Mouse (Mus musculus): ENCODE results near the gene Ddc.

Ddc gene

GRCm38 (mm10) chr11:11876366-11876765, 21.6 kb downstream of the Ddc start:
- DNase-seq (ENCODE audit: low spot score) = no peak

GRCm38 (mm10) chr11:11875230-11875629, 22.7 kb downstream of the Ddc start:
- DNase-seq (ENCODE audit: low spot score) = peak; percentile 49

GRCm38 (mm10) chr11:11873023-11873908, 24.7 kb downstream of the Ddc start:
- DNase-seq (ENCODE audit: low spot score) = no peak

GRCm38 (mm10) chr11:11872140-11872795, 25.7 kb downstream of the Ddc start:
- no peak for DNase-seq (ENCODE audit: low spot score)

- DNase-seq (ENCODE audit: low spot score) = no peak
Measured at GRCm38 (mm10) chr11:11871197-11871813, 26.6 kb downstream of the Ddc start.

- no peak for DNase-seq (ENCODE audit: low spot score)
Measured at GRCm38 (mm10) chr11:11867971-11868481, 29.9 kb downstream of the Ddc start.

GRCm38 (mm10) chr11:11866696-11867095, 31.2 kb downstream of the Ddc start:
- DNase-seq (ENCODE audit: low spot score) = no peak

GRCm38 (mm10) chr11:11865128-11865527, 32.8 kb downstream of the Ddc start:
- no peak for DNase-seq (ENCODE audit: low spot score)

- DNase-seq (ENCODE audit: low spot score) = no peak
Measured at GRCm38 (mm10) chr11:11864446-11865101, 33.4 kb downstream of the Ddc start.

- no peak for DNase-seq (ENCODE audit: low spot score)
Measured at GRCm38 (mm10) chr11:11862502-11862901, 35.4 kb downstream of the Ddc start.

- no peak for DNase-seq (ENCODE audit: low spot score)
Measured at GRCm38 (mm10) chr11:11856959-11857358, 41.0 kb downstream of the Ddc start.

GRCm38 (mm10) chr11:11855685-11856131, 42.2 kb downstream of the Ddc start:
- no peak for DNase-seq (ENCODE audit: low spot score)

- no peak for DNase-seq (ENCODE audit: low spot score)
Measured at GRCm38 (mm10) chr11:11855061-11855672, 42.8 kb downstream of the Ddc start.

GRCm38 (mm10) chr11:11853731-11854461, 44.0 kb downstream of the Ddc start:
- DNase-seq (ENCODE audit: low spot score) = no peak

- DNase-seq (ENCODE audit: low spot score) = no peak
Measured at GRCm38 (mm10) chr11:11851957-11852505, 45.9 kb downstream of the Ddc start.

- DNase-seq (ENCODE audit: low spot score) = no peak
Measured at GRCm38 (mm10) chr11:11850476-11851267, 47.3 kb downstream of the Ddc start.

- DNase-seq (ENCODE audit: low spot score) = no peak
Measured at GRCm38 (mm10) chr11:11849513-11850311, 48.2 kb downstream of the Ddc start.

GRCm38 (mm10) chr11:11848467-11848866, 49.5 kb downstream of the Ddc start:
- no peak for DNase-seq (ENCODE audit: low spot score)

- no peak for DNase-seq (ENCODE audit: low spot score)
Measured at GRCm38 (mm10) chr11:11845044-11845443, 52.9 kb downstream of the Ddc start.
